Mouse (Mus musculus) heart, adult 11 months (tissue): ENCODE measurements around the gene Lman2l.

Source experiments
- DNase-seq: peaks from one replicate; pipeline ENCODE4 v3.0.0; 2022

The Lman2l gene

DNA sequence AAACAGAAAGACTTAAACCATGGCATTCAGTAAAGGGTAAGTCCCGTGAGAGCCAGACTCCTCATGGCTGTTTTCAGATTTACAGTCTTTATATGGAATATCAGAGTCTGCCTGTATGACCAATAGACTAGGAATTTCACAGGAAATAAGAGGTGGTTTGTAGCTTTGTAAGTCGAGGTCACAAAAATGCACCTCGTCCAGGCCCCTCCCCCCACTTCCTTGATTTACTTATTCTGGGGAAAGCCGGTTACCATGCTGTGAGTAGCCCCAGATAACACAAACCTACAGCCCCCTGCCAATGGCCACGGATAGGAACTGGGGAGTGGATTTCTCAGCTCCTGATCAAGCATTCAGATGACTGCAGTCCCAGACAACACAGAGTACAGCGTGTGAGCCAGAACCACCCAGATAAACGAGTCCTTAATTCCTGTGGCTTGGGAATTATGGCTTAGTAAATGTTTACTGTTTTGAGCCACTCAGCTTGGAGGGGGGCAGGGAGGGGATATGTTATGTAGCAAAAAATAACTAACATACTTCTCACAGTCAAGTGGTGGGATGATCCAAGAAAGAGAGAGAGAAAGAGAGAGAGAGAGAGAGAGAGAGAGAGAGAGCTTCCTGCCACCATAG lies 12.4 kb upstream of the Lman2l start:
- DNase-seq, result no peak

DNA sequence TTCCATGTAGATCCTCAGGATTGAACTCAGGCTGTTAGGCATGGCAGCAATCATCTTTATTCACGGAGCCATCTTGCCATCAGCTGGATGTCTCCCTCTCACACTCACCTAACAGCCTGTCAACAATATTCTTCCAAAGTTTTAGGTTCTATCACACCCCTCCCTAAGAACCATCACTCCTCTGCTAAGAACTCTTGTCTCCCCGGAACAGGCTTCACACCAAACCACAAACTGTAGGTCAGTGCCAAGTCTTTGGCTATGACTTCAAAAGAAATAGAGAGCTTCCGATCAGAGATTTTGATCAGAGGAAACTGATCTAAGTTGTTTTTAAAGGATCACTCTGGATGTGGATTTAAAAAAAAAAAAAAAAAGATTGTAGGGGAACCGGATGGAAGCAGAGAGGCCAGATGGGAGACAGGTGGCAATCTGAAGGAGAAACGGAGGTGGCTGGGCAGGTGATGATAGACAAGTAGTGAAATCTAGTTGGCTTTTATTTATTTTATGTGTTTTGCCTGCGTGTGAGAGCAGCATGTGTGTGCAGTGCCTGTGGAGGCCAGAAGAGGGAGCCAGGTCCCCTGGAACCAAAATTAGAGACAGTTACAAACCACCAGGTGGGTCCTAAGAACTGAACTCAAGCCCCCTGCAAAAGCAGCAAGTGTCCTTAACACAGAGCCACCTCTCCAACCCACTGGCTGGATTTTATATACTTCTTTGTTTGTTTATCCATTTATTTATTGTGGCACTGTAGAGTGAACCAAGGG lies 9.2 kb upstream of the Lman2l start:
- no peak for DNase-seq

GRCm38 (mm10) chr1:36446841-36447240 lies 1.8 kb upstream of the Lman2l start:
- no peak for DNase-seq

GRCm38 (mm10) chr1:36446106-36446824 lies 1.2 kb upstream of the Lman2l start:
- DNase-seq, result no peak

GRCm38 (mm10) chr1:36445508-36445907 lies 437 bp upstream of the Lman2l start:
- DNase-seq, result no peak

DNA sequence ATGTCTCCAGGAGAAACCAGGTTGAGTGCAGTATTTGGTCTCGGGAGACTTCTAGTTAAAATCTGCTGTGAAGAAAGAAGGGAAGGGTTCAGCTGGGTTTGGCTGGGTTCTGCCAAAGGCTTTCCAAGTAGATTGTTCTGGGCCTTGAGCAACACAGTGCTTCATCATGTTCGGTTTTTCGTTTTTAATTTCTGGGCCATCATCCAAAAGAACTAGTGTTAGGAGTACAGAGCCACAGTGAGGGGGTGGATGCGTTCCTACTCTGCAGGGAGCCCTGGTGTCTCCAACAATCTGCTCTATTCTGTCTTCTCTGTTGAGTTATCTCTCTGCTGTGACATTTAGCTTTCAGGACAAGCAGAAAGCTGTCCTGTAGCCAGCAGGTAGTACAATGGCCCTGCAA lies 4.0 kb downstream of the Lman2l start:
- DNase-seq, result peak; percentile 96

GRCm38 (mm10) chr1:36437223-36437622 lies 7.8 kb downstream of the Lman2l start:
- DNase-seq, result no peak

- no peak for DNase-seq
These were observed 8.6 kb downstream of the Lman2l start for GRCm38 (mm10) chr1:36436515-36436914.

DNA sequence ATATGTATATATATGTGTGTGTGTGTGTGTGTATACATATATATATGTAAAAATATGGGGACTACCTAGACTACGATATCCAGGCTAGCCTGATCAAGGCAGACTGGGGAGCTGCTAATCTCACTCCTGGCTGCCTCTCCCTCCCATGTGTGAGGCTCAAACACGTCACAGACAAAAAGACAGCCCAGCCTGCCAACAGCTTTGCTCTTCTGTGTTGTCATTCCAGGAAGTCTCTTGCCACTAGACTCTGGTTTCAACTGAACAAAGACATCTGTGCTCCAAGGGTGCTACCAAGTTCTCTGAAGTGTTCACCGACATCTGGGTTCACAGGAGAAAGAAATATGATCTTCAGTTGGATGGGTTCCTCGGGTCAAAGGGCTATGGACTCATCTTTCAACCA lies 10.0 kb downstream of the Lman2l start:
- DNase-seq, result no peak

GRCm38 (mm10) chr1:36433616-36434015 lies 11.5 kb downstream of the Lman2l start:
- no peak for DNase-seq

- no peak for DNase-seq
These were observed 12.1 kb downstream of the Lman2l start for GRCm38 (mm10) chr1:36432999-36433398.

GRCm38 (mm10) chr1:36429511-36429910 lies 15.6 kb downstream of the Lman2l start:
- DNase-seq, result no peak

GRCm38 (mm10) chr1:36404531-36404930 lies 40.5 kb downstream of the Lman2l start:
- DNase-seq, result peak; percentile 81

GRCm38 (mm10) chr1:36401509-36401908 lies 43.6 kb downstream of the Lman2l start:
- DNase-seq, result no peak

GRCm38 (mm10) chr1:36397041-36397440 lies 48.0 kb downstream of the Lman2l start:
- DNase-seq, result no peak

GRCm38 (mm10) chr1:36379582-36379981 lies 65.5 kb downstream of the Lman2l start:
- no peak for DNase-seq

GRCm38 (mm10) chr1:36378880-36379279 lies 66.2 kb downstream of the Lman2l start:
- DNase-seq, result no peak

DNA sequence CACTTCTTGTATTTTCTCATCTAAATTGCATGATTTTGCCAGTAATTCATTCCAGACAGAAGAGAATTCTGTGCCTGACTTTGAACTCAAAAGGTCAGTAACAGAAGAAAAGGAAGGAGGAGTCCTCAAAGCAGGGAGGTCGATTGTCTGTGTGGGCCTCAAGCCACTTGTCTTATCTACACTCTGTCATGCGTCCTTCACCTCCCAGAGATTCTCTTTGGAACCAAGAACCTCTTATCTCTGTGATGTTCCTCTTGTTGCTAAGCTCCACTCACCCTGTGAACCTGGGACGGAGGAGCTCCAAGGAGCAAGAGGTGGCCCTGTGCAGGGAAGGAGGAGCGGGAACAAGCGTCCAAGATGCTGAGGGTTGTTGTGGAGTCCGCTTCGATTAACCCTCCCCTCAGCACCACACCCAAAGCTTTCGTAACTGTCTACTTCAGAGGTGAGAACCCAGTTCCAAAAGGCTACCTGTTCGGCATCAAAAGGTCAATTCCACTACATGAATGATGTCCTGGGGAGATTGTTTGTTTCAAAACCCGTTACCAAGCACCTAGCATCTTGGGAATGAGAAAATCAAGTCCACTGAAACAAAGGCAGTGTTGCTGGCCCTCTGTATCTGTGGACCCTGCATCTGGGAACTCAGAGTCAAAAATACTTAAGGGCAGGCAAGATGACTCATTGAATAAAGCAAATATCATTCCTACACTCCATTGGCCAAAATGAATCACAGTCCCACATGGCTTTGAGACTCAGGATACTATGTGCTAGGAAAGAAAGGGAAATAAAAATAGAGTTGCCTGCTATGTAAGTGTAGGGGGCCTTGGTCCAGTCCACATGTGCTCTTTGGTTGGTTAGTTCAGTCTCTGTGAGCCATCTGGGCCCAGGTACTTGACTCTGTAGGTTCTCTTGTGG lies 72.9 kb downstream of the Lman2l start, which contains the start of gene Fer1l5:
Gene Fer1l5 (plus strand): TSS at position 358 of the 912 bp plus-strand sequence.
- DNase-seq, result peak; percentile 76

GRCm38 (mm10) chr1:36370918-36371317 lies 74.2 kb downstream of the Lman2l start:
- DNase-seq, result peak; percentile 56
